Mouse (Mus musculus): ENCODE measurements around the gene Lamb1. TPM values are rescaled to one million over a fixed set of nuclear protein-coding genes. Genes with fewer than 3 reads are reported as not detected.

Lamb1 gene
- polyA plus RNA-seq, 2 experiments, result 67.2 to 76.6 TPM

DNA sequence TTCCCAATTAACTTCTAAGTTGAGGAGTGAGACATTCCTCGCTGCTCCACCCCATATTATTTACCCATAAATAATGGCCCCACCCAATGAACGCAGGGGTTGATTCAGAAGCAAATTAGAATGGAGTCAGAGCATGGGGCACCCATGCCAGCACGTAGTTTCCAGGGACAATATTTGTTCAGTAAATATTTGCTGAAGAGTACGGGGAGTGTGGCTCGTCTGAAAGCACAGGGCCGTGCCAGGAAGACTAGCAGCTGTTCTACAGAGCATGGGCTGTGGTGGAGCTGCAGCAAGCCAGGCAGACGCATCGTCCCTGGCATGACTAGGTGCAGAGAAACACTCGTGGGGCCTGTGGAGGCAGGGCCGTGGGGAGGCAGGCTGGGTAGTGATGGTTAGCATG lies 29.5 kb downstream of the Lamb1 start:
- 0 out of 2 replicates have a peak overlapping the region, but pooled peaks have one; percentile 33 for H3K27ac ChIP-seq (replicated peaks; ENCODE audit: low read depth, low read length)
- H3K9me3 ChIP-seq (ENCODE audit: control insufficient read depth, low read length), result no peaks in the 10 kb centered on the region
- WGBS, result 47% methylated on average over 10 of the region's 10 CpGs
- peaks cover 24% of the 10 kb centered on the region for H3K4me1 ChIP-seq (ENCODE audit: control insufficient read depth, insufficient read depth, low read length)
- H3K4me3 ChIP-seq (replicated peaks; ENCODE audit: low read length), result no peak overlapping the region
- H3K27me3 ChIP-seq (ENCODE audit: control insufficient read depth, insufficient read depth, low read length), result no peaks in the 10 kb centered on the region
- no peak for TF ChIP-seq POLR2A (IDR thresholded peaks at IDR 0.05; ENCODE audit: borderline replicate concordance, extremely low read depth, insufficient read depth, insufficient read length)
- DNase-seq (ENCODE audit: low spot score), result no peak
- no peak overlapping the region for H3K9ac ChIP-seq (ENCODE audit: low read depth, low read length, severe bottlenecking)
- H3K36me3 ChIP-seq (ENCODE audit: control insufficient read depth, insufficient read depth, low read length), result peaks cover 51% of the 10 kb centered on the region
- no peak for ATAC-seq (ENCODE audit: low FRiP score, low read depth)
- H3K4me2 ChIP-seq (replicated peaks; ENCODE audit: low read depth, low read length, severe bottlenecking), result no peak overlapping the region

DNA sequence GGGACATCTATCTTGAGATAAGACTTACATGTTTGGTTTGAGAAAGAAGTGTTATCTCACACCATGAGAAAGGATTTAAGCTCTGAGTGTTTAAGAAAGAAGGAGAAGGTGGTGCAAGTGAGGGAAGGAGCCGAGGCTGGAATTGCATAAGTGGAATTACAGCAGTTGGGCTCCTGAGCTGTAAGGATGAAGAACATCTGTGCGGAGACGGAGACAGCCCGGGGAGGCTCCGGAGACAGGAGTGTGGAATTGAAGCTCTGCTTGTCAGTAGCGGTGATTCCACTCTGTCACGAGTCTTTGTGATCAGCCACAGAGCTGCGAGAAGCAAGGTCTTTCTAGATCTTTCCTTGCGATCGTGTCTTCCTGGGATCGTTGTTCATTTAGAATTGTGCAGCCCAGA lies 30.0 kb downstream of the Lamb1 start:
- WGBS, result 28% methylated on average over 11 of the region's 11 CpGs
- ATAC-seq (ENCODE audit: low FRiP score, low read depth), result no peak; the same call in 1 of the 2 replicates
- peak overlapping the region; percentile 33; the same call in 1 of the 2 replicates for H3K27ac ChIP-seq (replicated peaks; ENCODE audit: low read depth, low read length)

DNA sequence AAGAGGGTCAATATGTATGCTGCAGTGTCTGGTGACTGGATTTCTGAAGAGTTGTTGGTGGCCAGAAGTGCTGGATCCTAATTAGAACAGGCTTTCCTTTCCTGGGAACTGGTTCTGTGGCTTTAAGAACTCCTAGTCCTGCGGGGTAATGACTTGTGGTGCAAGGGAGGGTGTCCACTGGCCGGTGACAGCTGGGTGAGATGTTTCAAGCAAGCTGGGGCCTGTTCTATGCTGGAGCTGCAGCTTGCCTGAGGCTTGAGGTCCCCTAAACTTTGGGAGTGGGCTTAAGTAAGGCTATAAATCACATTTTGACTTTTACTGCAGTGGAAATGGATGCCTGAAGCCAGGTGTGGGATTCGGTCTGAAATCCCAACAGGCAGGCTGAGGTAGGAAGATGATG lies 30.5 kb downstream of the Lamb1 start:
- Histone ChIP-seq H3K27ac (replicated peaks; ENCODE audit: low read depth, low read length) (peak overlapping the region; percentile 33; the same call in 1 of the 2 replicates), H3K9ac (ENCODE audit: low read depth, low read length, severe bottlenecking) (no peak overlapping the region), H3K36me3 (ENCODE audit: control insufficient read depth, insufficient read depth, low read length) (peaks cover 55% of the 10 kb centered on the region), H3K4me1 (ENCODE audit: control insufficient read depth, insufficient read depth, low read length) (peaks cover 24% of the 10 kb centered on the region), H3K4me2 (replicated peaks; ENCODE audit: low read depth, low read length, severe bottlenecking) (no peak overlapping the region), H3K4me3 (replicated peaks; ENCODE audit: low read length) (no peak overlapping the region), H3K9me3 (ENCODE audit: control insufficient read depth, low read length) (no peaks in the 10 kb centered on the region), H3K27me3 (ENCODE audit: control insufficient read depth, insufficient read depth, low read length) (no peaks in the 10 kb centered on the region)
- DNase-seq (ENCODE audit: low spot score) (no peak), ATAC-seq (ENCODE audit: low FRiP score, low read depth) (peak; percentile 58)
- 5% methylated on average over 3 of the region's 3 CpGs for WGBS
- TF ChIP-seq POLR2A (IDR thresholded peaks at IDR 0.05; ENCODE audit: borderline replicate concordance, extremely low read depth, insufficient read depth, insufficient read length), result no peak

More for the DNA sequence above, 30.0 kb downstream of the Lamb1 start:
- peaks cover 55% of the 10 kb centered on the region for H3K36me3 ChIP-seq (ENCODE audit: control insufficient read depth, insufficient read depth, low read length)
- H3K9ac ChIP-seq (ENCODE audit: low read depth, low read length, severe bottlenecking), result no peak overlapping the region
- no peaks in the 10 kb centered on the region for H3K9me3 ChIP-seq (ENCODE audit: control insufficient read depth, low read length)
- H3K27me3 ChIP-seq (ENCODE audit: control insufficient read depth, insufficient read depth, low read length), result no peaks in the 10 kb centered on the region
- no peak for DNase-seq (ENCODE audit: low spot score)
- no peak overlapping the region for H3K4me3 ChIP-seq (replicated peaks; ENCODE audit: low read length)
- TF ChIP-seq POLR2A (IDR thresholded peaks at IDR 0.05; ENCODE audit: borderline replicate concordance, extremely low read depth, insufficient read depth, insufficient read length), result no peak
- H3K4me2 ChIP-seq (replicated peaks; ENCODE audit: low read depth, low read length, severe bottlenecking), result no peak overlapping the region
- H3K4me1 ChIP-seq (ENCODE audit: control insufficient read depth, insufficient read depth, low read length), result peaks cover 24% of the 10 kb centered on the region

DNA sequence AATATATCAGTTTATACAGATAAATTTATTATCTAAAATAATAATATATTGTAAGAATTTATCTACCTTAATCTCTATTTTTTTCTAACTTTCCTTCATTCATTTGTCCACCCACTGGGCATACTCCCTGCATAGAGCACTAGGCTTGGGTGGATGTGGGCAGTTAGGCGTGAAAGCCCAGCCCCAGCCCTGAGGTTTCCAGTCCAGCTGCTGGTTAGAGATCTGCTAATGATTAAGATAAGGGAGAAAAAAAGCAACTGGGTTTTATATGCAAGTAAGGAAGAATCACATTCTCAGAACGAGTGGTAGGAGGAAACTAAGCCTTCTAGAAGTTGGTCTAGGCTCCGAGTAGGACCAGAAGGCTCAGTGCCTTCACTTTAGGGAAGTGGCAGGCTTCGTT lies 31.1 kb downstream of the Lamb1 start:
- H3K27ac ChIP-seq (replicated peaks; ENCODE audit: low read depth, low read length), result no peak overlapping the region

DNA sequence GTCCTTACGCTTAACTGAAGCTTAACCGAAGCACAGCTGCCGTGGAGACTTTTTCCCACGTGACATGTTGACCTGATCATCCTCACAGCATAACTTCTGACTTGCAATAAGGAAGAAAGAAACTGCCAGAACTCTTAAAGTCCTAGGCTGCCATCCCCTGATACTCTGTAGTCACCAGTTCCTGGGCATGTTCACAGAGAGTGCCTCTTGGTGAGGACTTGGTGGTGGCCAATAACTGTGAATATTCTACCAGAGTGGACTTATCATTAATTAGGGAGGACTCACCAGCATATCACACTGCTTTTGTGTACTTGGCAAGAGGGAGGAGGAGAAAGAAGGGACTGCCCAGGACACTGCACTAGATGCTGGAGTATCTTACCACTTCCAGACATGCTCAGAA lies 33.1 kb downstream of the Lamb1 start:
- DNase-seq (ENCODE audit: low spot score), result no peak
- Histone ChIP-seq H3K36me3 (ENCODE audit: control insufficient read depth, insufficient read depth, low read length) (peaks cover 64% of the 10 kb centered on the region), H3K4me3 (replicated peaks; ENCODE audit: low read length) (no peak overlapping the region), H3K9ac (ENCODE audit: low read depth, low read length, severe bottlenecking) (no peak overlapping the region), H3K4me1 (ENCODE audit: control insufficient read depth, insufficient read depth, low read length) (peaks cover 24% of the 10 kb centered on the region), H3K27ac (replicated peaks; ENCODE audit: low read depth, low read length) (no peak overlapping the region), H3K4me2 (replicated peaks; ENCODE audit: low read depth, low read length, severe bottlenecking) (no peak overlapping the region), H3K27me3 (ENCODE audit: control insufficient read depth, insufficient read depth, low read length) (no peaks in the 10 kb centered on the region), H3K9me3 (ENCODE audit: control insufficient read depth, low read length) (no peaks in the 10 kb centered on the region)
- 90% methylated on average over 4 of the region's 4 CpGs for WGBS
- TF ChIP-seq POLR2A (IDR thresholded peaks at IDR 0.05; ENCODE audit: borderline replicate concordance, extremely low read depth, insufficient read depth, insufficient read length), result no peak
- ATAC-seq (ENCODE audit: low FRiP score, low read depth), result no peak

More for the DNA sequence above, 31.1 kb downstream of the Lamb1 start:
- 45% methylated on average over 4 of the region's 4 CpGs for WGBS
- H3K27me3 ChIP-seq (ENCODE audit: control insufficient read depth, insufficient read depth, low read length), result no peaks in the 10 kb centered on the region
- peaks cover 55% of the 10 kb centered on the region for H3K36me3 ChIP-seq (ENCODE audit: control insufficient read depth, insufficient read depth, low read length)
- TF ChIP-seq POLR2A (IDR thresholded peaks at IDR 0.05; ENCODE audit: borderline replicate concordance, extremely low read depth, insufficient read depth, insufficient read length), result no peak
- DNase-seq (ENCODE audit: low spot score), result no peak
- peaks cover 24% of the 10 kb centered on the region for H3K4me1 ChIP-seq (ENCODE audit: control insufficient read depth, insufficient read depth, low read length)
- H3K4me3 ChIP-seq (replicated peaks; ENCODE audit: low read length), result no peak overlapping the region
- ATAC-seq (ENCODE audit: low FRiP score, low read depth), result no peak
- H3K9ac ChIP-seq (ENCODE audit: low read depth, low read length, severe bottlenecking), result no peak overlapping the region
- H3K4me2 ChIP-seq (replicated peaks; ENCODE audit: low read depth, low read length, severe bottlenecking), result no peak overlapping the region
- H3K9me3 ChIP-seq (ENCODE audit: control insufficient read depth, low read length), result no peaks in the 10 kb centered on the region

DNA sequence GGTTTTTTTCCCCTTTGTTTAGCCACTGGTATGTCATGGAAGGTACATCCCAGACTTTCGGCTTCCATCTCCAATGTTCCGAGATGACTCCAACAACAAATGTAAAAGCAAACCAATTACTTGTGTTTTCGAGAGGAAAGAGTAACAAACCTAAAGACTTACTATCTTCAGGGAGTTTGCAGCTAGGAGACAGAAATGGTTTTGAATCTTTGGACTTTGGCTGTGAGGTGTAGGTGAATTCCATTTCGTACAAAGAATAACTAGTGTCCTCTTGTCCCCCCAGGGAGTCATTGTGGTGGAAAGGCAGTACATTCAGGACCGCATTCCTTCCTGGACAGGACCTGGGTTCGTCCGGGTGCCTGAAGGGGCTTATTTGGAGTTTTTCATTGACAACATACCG lies 33.5 kb downstream of the Lamb1 start:
- Histone ChIP-seq H3K36me3 (ENCODE audit: control insufficient read depth, insufficient read depth, low read length) (peaks cover 66% of the 10 kb centered on the region), H3K4me1 (ENCODE audit: control insufficient read depth, insufficient read depth, low read length) (peaks cover 22% of the 10 kb centered on the region)

More for the DNA sequence above, 33.5 kb downstream of the Lamb1 start:
- DNase-seq (ENCODE audit: low spot score) (no peak), ATAC-seq (ENCODE audit: low FRiP score, low read depth) (no peak)
- H3K9me3 ChIP-seq (ENCODE audit: control insufficient read depth, low read length), result no peaks in the 10 kb centered on the region
- no peak overlapping the region for H3K4me3 ChIP-seq (replicated peaks; ENCODE audit: low read length)
- no peak overlapping the region for H3K9ac ChIP-seq (ENCODE audit: low read depth, low read length, severe bottlenecking)
- TF ChIP-seq POLR2A (IDR thresholded peaks at IDR 0.05; ENCODE audit: borderline replicate concordance, extremely low read depth, insufficient read depth, insufficient read length), result no peak
- 83% methylated on average over 8 of the region's 8 CpGs for WGBS
- no peak overlapping the region for H3K27ac ChIP-seq (replicated peaks; ENCODE audit: low read depth, low read length)
- H3K27me3 ChIP-seq (ENCODE audit: control insufficient read depth, insufficient read depth, low read length), result no peaks in the 10 kb centered on the region
- no peak overlapping the region for H3K4me2 ChIP-seq (replicated peaks; ENCODE audit: low read depth, low read length, severe bottlenecking)
